Mouse (Mus musculus) thymus, adult 2 months (tissue): Measurements from ENCODE around the gene Supt20.

ENCODE experiments used
- CTCF ChIP-seq: fragments of 200-500 bp; IDR thresholded peaks from 2 replicates; pipeline ENCODE4 v1.5.1; 2012; ENCODE audit warnings: mild to moderate bottlenecking, control low read depth, low read length, moderate library complexity, borderline replicate concordance; ENCODE audit not compliant: control insufficient read depth, poor library complexity, insufficient read depth; ENCODE audit errors: extremely low read depth
- POLR2A ChIP-seq: fragments of 200-500 bp; IDR thresholded peaks from 2 replicates; pipeline ENCODE4 v1.6.1; 2012; ENCODE audit warnings: mild to moderate bottlenecking, low read length, control low read depth, moderate library complexity; ENCODE audit not compliant: control insufficient read depth, poor library complexity, insufficient read depth; ENCODE audit errors: extremely low read depth

GRCm38 (mm10) chr3:54741965-54742364, 49.4 kb downstream of the Supt20 start:
- TF ChIP-seq CTCF (no peak), POLR2A (no peak)
